Mouse (Mus musculus) MEL (cell line): ENCODE measurements around the gene Axin2. TPM values are rescaled to one million over a fixed set of nuclear protein-coding genes. Genes with fewer than 3 reads are reported as not detected.

Experiments
- DNase-seq: peaks from one replicate; pipeline ENCODE4 v3.0.0; 2011; ENCODE audit warnings: low read depth, low spot score
- H3K27ac ChIP-seq: 2 replicates; pipeline ENCODE4 v1.5.1; 2012; ENCODE audit warnings: low read depth, mild to moderate bottlenecking, control low read depth, low read length, moderate library complexity; ENCODE audit not compliant: control insufficient read depth
- H3K27me3 ChIP-seq, 2 experiments: fragments of 150-350 bp in 1 of 2; sonication (generic) in 1 of 2; 2 replicates each; pipeline ENCODE4 v1.6.1; 2012; ENCODE audit warnings: low read length in 2 of 2, mild to moderate bottlenecking in 2 of 2, improper control_type of control experiment in 1 of 2, moderate library complexity in 1 of 2; ENCODE audit not compliant: insufficient read depth in 2 of 2, control insufficient read depth in 1 of 2
- H3K36me3 ChIP-seq, 2 experiments: 2 replicates each; pipeline ENCODE4 v1.6.1; 2012 to 2014; ENCODE audit warnings: low read length in 2 of 2, improper control_type of control experiment in 1 of 2, inconsistent platforms in 1 of 2, mild to moderate bottlenecking in 1 of 2; ENCODE audit not compliant: insufficient read depth in 2 of 2, control insufficient read depth in 1 of 2
- H3K4me1 ChIP-seq, 2 experiments: fragments of 150-350 bp in 1 of 2; sonication (generic) in 1 of 2; 2 replicates each; pipeline ENCODE4 v1.6.1; 2012; ENCODE audit warnings: low read length in 2 of 2, improper control_type of control experiment in 1 of 2, mild to moderate bottlenecking in 1 of 2; ENCODE audit not compliant: insufficient read depth in 2 of 2, control insufficient read depth in 1 of 2
- H3K4me3 ChIP-seq, 2 experiments: fragments of 150-350 bp in 1 of 2; sonication (generic) in 1 of 2; 2 replicates each; pipeline ENCODE4 v1.5.1; 2012; ENCODE audit warnings: low read depth in 2 of 2, low read length in 2 of 2, mild to moderate bottlenecking in 2 of 2, moderate library complexity in 2 of 2, control low read depth in 1 of 2, improper control_type of control experiment in 1 of 2; ENCODE audit not compliant: control insufficient read depth in 1 of 2, insufficient read depth in 1 of 2
- H3K79me2 ChIP-seq: 2 replicates; pipeline ENCODE4 v1.6.1; 2012; ENCODE audit warnings: mild to moderate bottlenecking, low read length, moderate library complexity; ENCODE audit not compliant: control insufficient read depth, poor library complexity, insufficient read depth
- H3K9ac ChIP-seq: 2 replicates; pipeline ENCODE4 v1.6.1; 2012; ENCODE audit warnings: low read depth, mild to moderate bottlenecking, control low read depth, low read length, moderate library complexity; ENCODE audit not compliant: control insufficient read depth, poor library complexity, severe bottlenecking
- H3K9me3 ChIP-seq: fragments of 150-350 bp; sonication (generic); replicated peaks from 2 replicates; pipeline ENCODE4 v1.6.1; 2012; ENCODE audit warnings: mild to moderate bottlenecking, low read length, improper control_type of control experiment, moderate library complexity; ENCODE audit not compliant: insufficient read depth
- CHD1 ChIP-seq: IDR thresholded peaks from 2 replicates; pipeline ENCODE4 v1.6.1; 2012; ENCODE audit warnings: low read depth, mild to moderate bottlenecking, inconsistent platforms, low read length, improper control_type of control experiment
- CHD2 ChIP-seq: IDR thresholded peaks from 2 replicates; pipeline ENCODE4 v1.6.1; 2011; ENCODE audit warnings: low read length, improper control_type of control experiment
- CTCF ChIP-seq, 3 experiments: IDR thresholded peaks in 2 of 3; conservative IDR thresholded peaks in 1 of 3; 2 replicates each; pipeline ENCODE4 v1.5.1; 2011 to 2012; ENCODE audit warnings: low read length in 3 of 3, low read depth in 2 of 3, mild to moderate bottlenecking in 2 of 3, improper control_type of control experiment in 1 of 3, inconsistent platforms in 1 of 3, mixed read lengths in 1 of 3, moderate library complexity in 1 of 3; ENCODE audit not compliant: control insufficient read depth in 1 of 3, insufficient read depth in 1 of 3, poor library complexity in 1 of 3, severe bottlenecking in 1 of 3
- GABPA ChIP-seq: IDR thresholded peaks from 2 replicates; pipeline ENCODE4 v1.6.1; 2012; ENCODE audit warnings: low read depth, mild to moderate bottlenecking, inconsistent platforms, low read length, improper control_type of control experiment, moderate library complexity
- GATA1 ChIP-seq: IDR thresholded peaks from 2 replicates; pipeline ENCODE4 v1.6.1; 2011; ENCODE audit warnings: low read depth, low read length, improper control_type of control experiment
- KAT2A ChIP-seq: conservative IDR thresholded peaks from 2 replicates; pipeline ENCODE4 v1.6.1; 2012; ENCODE audit warnings: low read depth, low read length, improper control_type of control experiment, inconsistent platforms
- MAZ ChIP-seq: IDR thresholded peaks from 2 replicates; pipeline ENCODE4 v1.6.1; 2012; ENCODE audit warnings: low read depth, mild to moderate bottlenecking, inconsistent platforms, low read length, improper control_type of control experiment
- MEF2A ChIP-seq: IDR thresholded peaks from 2 replicates; pipeline ENCODE4 v1.6.1; 2014; ENCODE audit warnings: low read depth, mild to moderate bottlenecking, inconsistent platforms, low read length, improper control_type of control experiment; ENCODE audit not compliant: poor library complexity, insufficient replicate concordance, severe bottlenecking; ENCODE audit errors: extremely low read depth
- MYB ChIP-seq: IDR thresholded peaks from 2 replicates; pipeline ENCODE4 v1.6.1; 2011; ENCODE audit warnings: mild to moderate bottlenecking, low read depth, low read length, improper control_type of control experiment
- MYC ChIP-seq: IDR thresholded peaks from 2 replicates; pipeline ENCODE4 v1.6.1; 2011; ENCODE audit warnings: low read depth, mild to moderate bottlenecking, low read length, improper control_type of control experiment, moderate library complexity
- NELFE ChIP-seq: IDR thresholded peaks from 2 replicates; pipeline ENCODE4 v1.6.1; 2011; ENCODE audit warnings: low read depth, low read length, improper control_type of control experiment
- NRF1 ChIP-seq: IDR thresholded peaks from 2 replicates; pipeline ENCODE4 v1.6.1; 2014; ENCODE audit warnings: low read depth, mild to moderate bottlenecking, inconsistent platforms, low read length, improper control_type of control experiment, moderate library complexity; ENCODE audit not compliant: poor library complexity, insufficient read depth, severe bottlenecking
- POLR2A ChIP-seq, 2 experiments: IDR thresholded peaks; 2 replicates each; pipeline ENCODE4 v1.6.1; 2011 to 2012; ENCODE audit warnings: low read length in 2 of 2, mild to moderate bottlenecking in 2 of 2, control low read depth in 1 of 2, improper control_type of control experiment in 1 of 2, low read depth in 1 of 2, moderate library complexity in 1 of 2; ENCODE audit not compliant: control insufficient read depth in 1 of 2, insufficient read depth in 1 of 2, poor library complexity in 1 of 2
- POLR2AphosphoS5 ChIP-seq: IDR thresholded peaks from 2 replicates; pipeline ENCODE4 v1.6.1; 2012; ENCODE audit warnings: low read depth, borderline replicate concordance, mild to moderate bottlenecking, inconsistent platforms, low read length, moderate library complexity, mixed read lengths
- RAD21 ChIP-seq: IDR thresholded peaks from 2 replicates; pipeline ENCODE4 v1.6.1; 2011; ENCODE audit warnings: mild to moderate bottlenecking, low read depth, low read length, improper control_type of control experiment
- RCOR1 ChIP-seq: IDR thresholded peaks from 2 replicates; pipeline ENCODE4 v1.6.1; 2012; ENCODE audit warnings: low read depth, mild to moderate bottlenecking, inconsistent platforms, low read length, improper control_type of control experiment
- SIN3A ChIP-seq: IDR thresholded peaks from 2 replicates; pipeline ENCODE4 v1.6.1; 2012; ENCODE audit warnings: low read length, improper control_type of control experiment, inconsistent platforms
- TAL1 ChIP-seq: IDR thresholded peaks from 2 replicates; pipeline ENCODE4 v1.6.1; 2012; ENCODE audit warnings: mild to moderate bottlenecking, inconsistent platforms, low read length, moderate library complexity, mixed read lengths
- TBP ChIP-seq: IDR thresholded peaks from 2 replicates; pipeline ENCODE4 v1.8.0; 2011; ENCODE audit warnings: low read depth, low read length, improper control_type of control experiment
- TCF12 ChIP-seq: IDR thresholded peaks from 2 replicates; pipeline ENCODE4 v1.6.1; 2014; ENCODE audit warnings: low read depth, mild to moderate bottlenecking, inconsistent platforms, low read length, improper control_type of control experiment, moderate library complexity
- UBTF ChIP-seq: IDR thresholded peaks from 2 replicates; pipeline ENCODE4 v1.6.1; 2012; ENCODE audit warnings: low read depth, mild to moderate bottlenecking, inconsistent platforms, low read length, improper control_type of control experiment, moderate library complexity, borderline replicate concordance; ENCODE audit not compliant: insufficient read depth
- ZMIZ1 ChIP-seq: IDR thresholded peaks from 2 replicates; pipeline ENCODE4 v1.6.1; 2012; ENCODE audit warnings: low read depth, mild to moderate bottlenecking, inconsistent platforms, low read length, improper control_type of control experiment, moderate library complexity
- ZNF384 ChIP-seq: IDR thresholded peaks from 2 replicates; pipeline ENCODE4 v1.6.1; 2012; ENCODE audit warnings: low read depth, mild to moderate bottlenecking, inconsistent platforms, low read length, improper control_type of control experiment
- polyA plus RNA-seq, 2 experiments: library from polyadenylated mRNA; stranded (reverse) in 1 of 2; unstranded in 1 of 2; fragments of >175 nt in 1 of 2; fragments of >200 nt in 1 of 2; gene quantifications; 2 replicates each; pipeline versions ENCODE4 v1.2.1 to v1.2.4; 2012; ENCODE audit warnings: low replicate concordance in 2 of 2, low read depth in 1 of 2; ENCODE audit not compliant: insufficient read length in 2 of 2, insufficient read depth in 1 of 2, missing spikeins in 1 of 2
- total RNA-seq: library from RNA; depleted of rRNA; stranded (reverse); fragments of 300-350 nt; gene quantifications from 2 replicates; pipeline ENCODE4 v1.2.3, GENCODE M21; 2012

Axin2 gene
- total and polyA plus RNA-seq, 3 experiments: not detected

DNA sequence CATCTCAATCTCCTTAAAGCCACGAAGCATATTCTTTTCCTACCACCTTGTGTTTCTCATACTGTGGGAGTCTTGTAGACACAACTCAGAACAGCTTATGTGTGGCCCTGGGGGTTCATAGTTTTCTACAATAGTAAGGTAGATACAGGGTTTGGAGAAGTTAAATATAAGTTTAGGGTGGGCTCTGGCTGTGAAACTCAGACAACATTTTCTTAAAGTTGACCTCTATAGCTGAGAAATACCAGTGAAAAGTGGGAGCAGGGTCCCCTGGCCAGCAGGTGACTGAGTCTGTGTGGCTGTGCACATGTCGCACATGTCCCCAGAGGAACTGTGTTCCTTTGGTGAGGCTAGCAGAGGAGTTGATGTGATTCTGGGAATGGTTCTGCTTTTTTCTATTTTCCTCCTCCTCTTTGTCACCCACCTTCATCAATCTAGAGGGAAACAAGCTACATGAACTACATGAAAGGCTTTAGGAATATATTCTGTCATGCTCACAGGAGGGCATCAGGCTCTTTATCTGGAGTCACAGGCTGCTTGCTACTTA, 75.9 kb downstream of the Axin2 start:
- Histone ChIP-seq H3K36me3 (no peaks in the 10 kb centered on the region), H3K4me3 (no peak overlapping the region), H3K27me3 (no peaks in the 10 kb centered on the region), H3K79me2 (no peaks in the 10 kb centered on the region), H3K4me1 (no peaks in the 10 kb centered on the region), H3K9ac (no peak overlapping the region), H3K9me3 (no peaks in the 10 kb centered on the region), H3K27ac (no peak overlapping the region)
- no peak for DNase-seq
- no peak for TF ChIP-seq CTCF (IDR thresholded peaks at IDR 0.05 in 2 of 3, conservative IDR thresholded peaks at IDR 0.05 in 1 of 3; ENCODE audit: control insufficient read depth in 1 of 3, insufficient read depth in 1 of 3, low read depth in 2 of 3, low read length in 3 of 3, poor library complexity in 1 of 3, severe bottlenecking in 1 of 3)
- no peak for TF ChIP-seq UBTF
- TF ChIP-seq SIN3A: no peak
- TF ChIP-seq MYC: no peak
- no peak for TF ChIP-seq MYB
- TF ChIP-seq RAD21: no peak

DNA sequence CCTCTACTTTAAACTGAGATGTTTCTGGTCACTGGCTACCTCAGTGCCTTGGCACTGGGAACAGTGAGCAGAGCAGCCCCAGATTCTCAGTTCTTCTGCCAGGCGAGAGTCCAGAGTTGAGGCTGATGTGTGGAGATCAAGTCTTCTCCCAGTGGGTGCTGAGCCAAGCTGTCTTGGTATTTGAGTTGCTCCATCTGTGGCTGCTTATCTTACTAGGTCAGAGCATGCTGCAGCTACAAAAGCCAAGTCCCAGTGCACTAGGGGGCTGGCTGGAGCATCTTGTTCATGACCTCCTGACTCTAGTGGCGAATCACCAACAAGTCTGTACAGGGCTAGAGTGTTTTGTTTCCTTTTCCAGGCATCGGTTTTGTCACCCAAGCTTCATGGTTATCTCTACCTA, 77.7 kb downstream of the Axin2 start:
- Histone ChIP-seq H3K4me3 (no peak overlapping the region), H3K27me3 (no peaks in the 10 kb centered on the region), H3K36me3 (no peaks in the 10 kb centered on the region), H3K4me1 (no peaks in the 10 kb centered on the region), H3K27ac (no peak overlapping the region), H3K9ac (no peak overlapping the region), H3K79me2 (no peaks in the 10 kb centered on the region), H3K9me3 (no peaks in the 10 kb centered on the region)
- DNase-seq: no peak
- TF ChIP-seq SIN3A (no peak), GATA1 (no peak), TAL1 (no peak), TCF12 (no peak), CHD1 (no peak), ZNF384 (no peak), NELFE (no peak), RCOR1 (no peak), MAZ (no peak), MEF2A (no peak), GABPA (no peak), POLR2AphosphoS5 (no peak), POLR2A (IDR thresholded peaks at IDR 0.05; ENCODE audit: control insufficient read depth in 1 of 2, insufficient read depth in 1 of 2, low read depth in 1 of 2, low read length in 2 of 2, poor library complexity in 1 of 2) (no peak), CHD2 (no peak), CTCF (IDR thresholded peaks at IDR 0.05 in 2 of 3, conservative IDR thresholded peaks at IDR 0.05 in 1 of 3; ENCODE audit: control insufficient read depth in 1 of 3, insufficient read depth in 1 of 3, low read depth in 2 of 3, low read length in 3 of 3, poor library complexity in 1 of 3, severe bottlenecking in 1 of 3) (no peak), ZMIZ1 (no peak), KAT2A (no peak), NRF1 (no peak), TBP (no peak)
